Mouse (Mus musculus) ovary, postnatal 36 days (tissue): ENCODE results near the gene U2af2.
"Not testable (repeated sequence)": the region's sequence is repeated elsewhere in the genome, so short reads cannot be mapped to it uniquely, and the experiment has no call there.

Source experiments
- DNase-seq: peaks from one replicate; pipeline ENCODE4 v3.0.0; 2022; ENCODE audit warnings: low spot score, mixed read lengths

Gene U2af2

GRCm38 (mm10) chr7:5061774-5062359 lies at the start of gene U2af2:
Gene U2af2 (plus strand): TSS chr7:5062143.
- DNase-seq, result peak; percentile 93

DNA sequence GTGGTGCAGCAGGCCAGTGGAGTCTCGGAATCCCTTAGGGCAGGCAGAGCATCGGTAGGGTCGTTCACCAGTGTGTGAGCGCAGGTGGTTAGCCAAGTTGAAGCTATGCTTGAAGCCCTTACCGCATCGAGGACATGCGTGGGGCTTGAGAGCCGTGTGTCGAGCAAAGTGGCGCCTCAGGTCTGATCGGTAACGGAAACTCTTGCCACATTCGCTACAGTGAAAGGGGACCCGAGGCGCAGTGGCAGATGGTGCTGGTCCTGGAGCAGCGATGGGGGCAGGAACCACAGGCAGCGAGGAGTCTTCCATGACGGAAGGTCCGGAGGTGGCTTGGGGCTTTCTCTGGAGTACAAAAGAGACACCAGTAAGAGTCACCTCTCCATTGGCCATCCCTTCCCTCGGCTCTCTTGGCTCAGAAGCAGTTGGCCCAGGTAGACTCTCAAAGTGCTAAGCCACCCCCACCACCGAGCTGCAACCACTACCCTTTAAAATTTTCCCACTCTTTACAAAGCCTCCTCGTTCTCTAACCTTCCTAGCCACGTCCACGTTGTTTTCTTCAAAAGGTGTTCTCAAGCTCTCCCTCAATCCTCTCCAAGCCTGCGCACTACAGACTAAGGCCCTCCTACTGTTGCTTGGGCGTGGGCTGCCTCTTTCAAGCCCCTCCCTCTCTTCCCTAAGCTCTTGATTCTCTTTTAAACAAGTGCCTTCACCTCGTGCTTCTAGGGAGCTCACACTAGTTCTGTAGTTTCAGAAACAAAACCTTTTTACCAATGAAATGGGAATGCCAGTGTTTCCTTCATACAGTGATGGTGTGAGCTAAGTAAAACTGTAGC lies 49.0 kb upstream of the U2af2 start:
- no peak for DNase-seq

DNA sequence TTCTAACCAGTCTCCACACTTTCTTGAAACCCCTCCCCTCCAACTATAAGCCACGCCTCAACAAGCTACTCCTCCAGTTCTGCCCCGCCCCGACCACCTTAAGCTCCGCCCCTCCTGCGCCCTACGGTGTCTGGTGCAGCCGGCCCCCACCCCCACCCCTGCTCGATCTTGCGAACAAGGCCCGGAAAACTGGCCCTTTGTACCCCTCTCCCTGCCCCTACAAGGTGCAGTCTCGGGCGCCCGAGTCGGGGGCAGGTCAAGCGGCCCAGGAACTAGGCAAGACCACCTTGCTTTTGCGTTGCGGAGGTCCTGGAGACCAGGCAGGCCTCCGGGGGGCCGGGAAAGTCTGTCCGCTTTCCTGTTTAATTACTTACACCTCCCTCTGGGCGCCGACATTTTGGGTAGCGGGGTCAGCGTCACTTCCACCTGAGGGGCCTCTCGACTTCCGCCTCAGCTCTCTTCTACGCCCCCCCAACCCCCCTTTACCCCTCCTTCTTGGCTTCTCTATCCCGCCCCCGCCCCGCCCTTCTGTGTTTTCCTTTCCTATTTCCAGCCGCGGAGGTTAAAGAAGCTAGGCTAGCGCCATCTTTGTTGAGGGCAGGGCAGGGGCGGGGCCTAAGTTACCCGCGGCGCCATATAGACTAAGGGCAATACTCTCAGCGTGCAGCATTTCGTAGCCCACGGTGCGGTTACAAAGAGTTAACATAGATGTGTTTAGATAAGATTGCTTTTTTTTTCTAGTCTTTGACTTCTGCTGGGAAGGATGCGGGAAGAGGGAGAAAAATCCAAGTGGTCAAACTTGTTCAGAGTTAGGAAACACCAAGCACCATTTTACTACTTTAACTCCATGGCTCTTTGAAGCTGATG lies 47.5 kb upstream of the U2af2 start, which contains the start of the genes Zfp524 and Fiz1:
Gene Zfp524 (plus strand): TSS at position 165 of the 867 bp plus-strand sequence.
Gene Fiz1 (minus strand): TSS at position 447 of the 867 bp plus-strand sequence.
- DNase-seq, result peak; percentile 95

GRCm38 (mm10) chr7:5015118-5016001 lies 46.6 kb upstream of the U2af2 start, which contains the start of gene Gm44973:
Gene Gm44973 (plus strand): TSS chr7:5015496.
- peak; percentile 95 for DNase-seq

GRCm38 (mm10) chr7:5016057-5016456 lies 45.9 kb upstream of the U2af2 start:
- DNase-seq, result no peak

- no peak for DNase-seq
Measured at GRCm38 (mm10) chr7:5016920-5017319, 45.0 kb upstream of the U2af2 start.

DNA sequence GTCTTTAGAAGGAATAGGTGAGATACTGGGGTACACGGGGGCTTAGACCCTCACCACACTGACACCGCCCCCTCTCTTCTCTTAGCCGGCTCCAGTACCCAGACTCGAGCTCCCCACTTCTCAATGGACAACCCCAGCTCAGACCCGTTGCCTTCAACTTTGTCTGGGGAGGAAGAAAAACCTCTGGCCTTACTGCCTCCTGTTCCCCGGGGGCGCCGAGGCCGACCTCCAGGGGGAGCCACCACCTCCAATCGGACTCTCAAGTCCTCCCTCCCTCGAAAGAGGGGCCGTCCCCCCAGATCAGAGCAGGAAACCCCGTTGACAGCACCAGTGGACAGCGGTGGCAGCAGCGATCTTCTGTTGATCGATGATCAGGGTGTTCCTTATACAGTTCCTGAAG lies 44.6 kb upstream of the U2af2 start:
- no peak for DNase-seq

DNA sequence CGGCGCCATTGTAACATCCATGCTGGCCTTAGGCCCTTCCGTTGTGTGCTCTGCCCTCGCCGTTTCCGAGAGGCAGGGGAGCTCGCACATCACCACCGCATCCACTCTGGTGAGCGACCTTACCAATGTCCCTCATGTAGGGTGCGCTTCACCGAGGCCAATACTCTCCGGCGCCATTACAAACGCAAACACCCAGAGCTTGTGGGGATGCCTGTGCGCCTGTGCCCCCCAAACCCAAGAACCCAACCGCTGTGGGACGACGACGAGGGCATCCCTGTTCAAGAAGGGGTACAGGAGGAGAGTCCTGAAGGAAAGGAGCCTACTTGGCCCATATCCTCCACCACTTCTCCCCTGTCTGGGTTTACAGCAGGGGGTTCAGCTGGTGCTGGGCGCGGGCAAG lies 44.0 kb upstream of the U2af2 start:
- no peak for DNase-seq

DNA sequence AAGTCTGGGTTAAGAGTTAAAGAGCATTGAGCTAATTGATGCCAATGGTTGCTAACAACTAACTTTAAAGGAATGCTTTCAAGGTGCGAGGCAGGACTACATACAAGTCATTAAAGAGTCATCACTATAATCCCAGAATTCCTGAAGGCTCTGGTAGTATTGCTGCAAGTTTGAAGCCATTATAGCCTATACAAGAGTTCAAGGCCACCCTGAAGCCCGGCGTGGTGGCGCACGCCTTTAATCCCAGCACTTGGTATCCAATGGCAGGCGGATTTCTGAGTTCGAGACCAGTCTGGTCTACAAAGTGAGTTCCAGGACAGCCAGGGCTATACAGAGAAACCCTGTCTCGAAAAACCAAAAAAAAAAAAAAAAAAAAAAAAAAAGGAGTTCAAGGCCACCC lies 42.4 kb upstream of the U2af2 start:
- not testable (repeated sequence) for DNase-seq

GRCm38 (mm10) chr7:5020000-5020681 lies 41.8 kb upstream of the U2af2 start, which contains the start of the genes Zfp865 and Ccdc106:
Gene Zfp865 (plus strand): TSS chr7:5020376.
Gene Ccdc106 (plus strand): TSS chr7:5020553.
- peak; percentile 99 for DNase-seq

- DNase-seq, result no peak
Measured at GRCm38 (mm10) chr7:5020685-5021084, 41.3 kb upstream of the U2af2 start.

GRCm38 (mm10) chr7:5021197-5021596 lies 40.7 kb upstream of the U2af2 start:
- DNase-seq, result no peak

- no peak for DNase-seq
Measured at GRCm38 (mm10) chr7:5029543-5029942, 32.4 kb upstream of the U2af2 start.

GRCm38 (mm10) chr7:5029946-5030345 lies 32.0 kb upstream of the U2af2 start:
- no peak for DNase-seq

DNA sequence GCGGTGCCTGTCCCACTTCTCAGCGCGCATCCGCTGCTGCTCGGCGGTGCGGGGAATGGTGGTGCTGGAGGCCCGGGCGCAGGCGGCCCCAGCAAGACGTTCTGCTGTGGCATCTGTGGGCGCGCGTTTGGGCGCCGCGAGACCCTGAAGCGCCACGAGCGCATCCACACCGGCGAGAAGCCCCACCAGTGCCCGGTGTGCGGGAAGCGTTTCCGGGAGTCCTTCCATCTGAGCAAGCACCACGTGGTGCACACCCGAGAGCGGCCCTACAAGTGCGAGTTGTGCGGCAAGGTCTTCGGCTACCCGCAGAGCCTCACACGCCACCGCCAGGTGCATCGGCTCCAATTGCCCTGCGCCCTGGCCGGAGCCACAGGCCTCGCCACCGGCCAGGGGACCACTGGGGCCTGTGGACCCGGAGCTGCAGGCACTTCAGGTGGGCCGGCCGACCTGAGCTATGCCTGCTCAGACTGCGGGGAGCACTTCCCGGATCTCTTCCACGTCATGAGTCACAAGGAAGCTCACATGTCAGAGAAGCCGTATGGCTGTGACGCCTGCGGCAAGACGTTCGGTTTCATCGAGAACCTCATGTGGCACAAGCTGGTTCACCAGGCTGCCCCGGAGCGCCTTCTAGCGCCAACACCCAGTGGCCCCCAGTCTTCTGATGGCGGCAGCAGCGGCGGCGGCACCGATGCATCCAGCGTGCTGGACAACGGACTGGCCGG lies 31.2 kb upstream of the U2af2 start:
- DNase-seq, result no peak

DNA sequence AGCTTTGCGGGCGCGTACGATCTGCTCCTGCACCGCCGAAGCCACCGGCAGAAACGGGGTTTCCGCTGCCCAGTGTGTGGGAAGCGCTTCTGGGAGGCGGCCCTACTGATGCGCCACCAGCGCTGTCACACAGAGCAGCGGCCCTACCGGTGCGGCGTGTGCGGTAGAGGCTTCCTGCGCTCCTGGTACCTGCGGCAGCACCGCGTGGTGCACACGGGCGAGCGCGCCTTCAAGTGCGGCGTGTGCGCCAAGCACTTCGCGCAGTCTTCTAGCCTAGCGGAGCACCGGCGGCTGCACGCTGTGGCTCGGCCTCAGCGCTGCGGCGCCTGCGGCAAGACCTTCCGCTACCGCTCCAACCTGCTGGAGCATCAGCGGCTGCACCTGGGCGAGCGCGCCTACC lies 30.4 kb upstream of the U2af2 start:
- DNase-seq, result no peak

DNA sequence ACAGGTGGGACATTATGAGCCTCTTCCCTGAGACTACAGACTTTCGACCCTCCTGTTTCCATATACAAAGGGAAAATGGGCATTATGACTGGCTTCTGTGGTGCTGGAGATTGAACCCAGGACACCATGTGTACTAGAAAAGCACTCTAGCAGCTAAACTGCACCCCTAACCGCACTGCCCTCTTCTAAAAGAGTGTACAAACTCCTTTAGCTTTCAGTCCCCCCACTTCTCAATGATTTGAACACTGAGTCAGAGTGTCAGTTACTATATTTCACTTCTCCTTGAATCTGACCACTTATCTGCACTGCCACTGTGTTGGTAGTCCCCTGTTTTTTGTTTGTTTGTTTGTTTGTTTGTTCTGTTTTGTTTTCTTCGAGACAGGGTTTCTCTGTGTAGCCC lies 28.1 kb upstream of the U2af2 start, which contains the start of gene 4632433K11Rik:
Gene 4632433K11Rik (plus strand): TSS at position 301 of the 400 bp plus-strand sequence.
- no peak for DNase-seq

DNA sequence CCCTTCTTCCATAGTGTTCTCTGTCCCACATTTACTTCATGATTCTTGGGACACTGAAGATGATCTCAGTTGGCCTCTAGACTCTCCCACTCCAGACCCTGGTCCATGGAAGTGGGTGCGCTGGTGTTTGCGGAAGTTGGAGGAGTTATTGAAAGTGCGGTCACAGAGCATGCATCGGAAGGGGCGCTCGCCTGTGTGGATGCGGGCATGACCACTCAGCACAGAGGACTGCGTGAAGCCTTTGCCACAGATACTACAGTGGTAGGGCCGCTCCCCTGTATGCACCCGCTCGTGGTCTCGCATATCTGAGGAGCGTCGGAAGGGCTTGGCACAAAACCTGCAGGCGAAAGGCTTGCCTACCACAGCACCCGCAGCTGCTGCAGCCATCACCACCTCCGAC lies 26.3 kb upstream of the U2af2 start:
- no peak for DNase-seq

GRCm38 (mm10) chr7:5036136-5036535 lies 25.8 kb upstream of the U2af2 start:
- DNase-seq, result no peak

DNA sequence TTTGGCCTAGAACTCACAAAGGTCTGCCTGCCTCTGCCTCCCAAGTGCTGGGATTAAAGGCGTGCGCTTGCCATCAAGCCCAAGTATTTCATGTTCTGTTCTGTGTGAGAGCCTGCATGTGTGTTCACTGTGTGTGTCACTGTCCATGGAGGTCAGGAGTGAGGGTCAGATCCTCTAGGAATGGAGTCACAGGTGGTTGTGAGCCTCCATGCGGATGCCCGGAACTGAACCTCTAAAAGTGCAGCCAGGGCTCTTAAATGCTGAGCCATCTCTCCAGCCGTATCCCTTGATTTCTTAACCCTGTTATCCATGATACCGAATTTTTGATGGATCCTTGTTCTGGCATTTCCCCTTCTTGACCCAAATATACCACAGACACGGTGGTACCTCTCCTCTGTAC lies 24.9 kb upstream of the U2af2 start:
- DNase-seq, result no peak
